Mouse (Mus musculus): ENCODE results near the gene Enox1. TPM values are rescaled to one million over a fixed set of nuclear protein-coding genes. Genes with fewer than 3 reads are reported as not detected.

The Enox1 gene
- polyA plus RNA-seq, 1 experiment from 2014 or later: 0.40 TPM

DNA sequence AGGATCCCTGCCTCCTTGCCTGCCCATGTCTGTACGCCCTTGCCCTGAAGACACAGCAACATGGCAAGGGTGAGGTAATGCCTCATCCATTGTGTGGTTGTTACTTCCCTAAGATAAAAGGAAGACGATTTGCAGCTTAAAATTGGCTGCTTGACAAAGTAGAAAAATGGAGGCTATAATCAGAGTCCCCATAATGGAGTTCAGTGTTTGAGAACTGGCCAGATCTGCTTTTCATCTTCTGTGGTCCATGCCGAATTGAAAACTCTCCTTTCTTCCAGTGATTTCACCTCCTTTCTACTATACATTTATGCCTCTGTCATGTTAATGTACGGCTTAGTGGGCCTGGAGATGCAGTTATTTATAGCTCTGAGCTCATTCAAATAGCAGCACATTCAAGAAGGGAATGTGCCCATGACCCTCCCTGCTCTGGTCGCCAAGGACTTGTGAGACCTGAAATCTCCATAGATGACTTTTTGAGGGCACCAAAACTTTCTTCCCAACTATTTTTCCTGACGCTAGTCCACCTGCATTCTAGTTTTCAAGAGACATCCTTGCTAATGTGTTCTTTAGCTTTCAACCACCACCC lies 343.5 kb downstream of the Enox1 start:
- Histone ChIP-seq H3K4me2 (no peak overlapping the region), H3K27me3 (no peaks in the 10 kb centered on the region), H3K9ac (no peak overlapping the region), H3K4me1 (replicated peaks) (no peaks in the 10 kb centered on the region), H3K36me3 (no peaks in the 10 kb centered on the region), H3K4me3 (replicated peaks) (no peak overlapping the region), H3K9me3 (replicated peaks) (no peaks in the 10 kb centered on the region), H3K27ac (no peak overlapping the region)
- DNase-seq (no peak), ATAC-seq (ENCODE audit: low read depth) (no peak)
- 55% methylated on average over 6 of the region's 6 CpGs for WGBS (ENCODE audit: insufficient replicate concordance)

- H3K9ac ChIP-seq: no peak overlapping the region
- H3K4me1 ChIP-seq (replicated peaks): no peaks in the 10 kb centered on the region
- H3K4me3 ChIP-seq (replicated peaks): no peak overlapping the region
- H3K36me3 ChIP-seq: no peaks in the 10 kb centered on the region
- H3K27me3 ChIP-seq: no peaks in the 10 kb centered on the region
- ATAC-seq (ENCODE audit: low read depth): no peak
- 43% methylated on average over 12 of the region's 12 CpGs for WGBS (ENCODE audit: insufficient replicate concordance)
- no peak overlapping the region for H3K27ac ChIP-seq
- H3K9me3 ChIP-seq (replicated peaks): no peaks in the 10 kb centered on the region
- no peak overlapping the region for H3K4me2 ChIP-seq
- DNase-seq: no peak
Observed at GRCm38 (mm10) chr14:77504458-77505135, 348.0 kb downstream of the Enox1 start.

DNA sequence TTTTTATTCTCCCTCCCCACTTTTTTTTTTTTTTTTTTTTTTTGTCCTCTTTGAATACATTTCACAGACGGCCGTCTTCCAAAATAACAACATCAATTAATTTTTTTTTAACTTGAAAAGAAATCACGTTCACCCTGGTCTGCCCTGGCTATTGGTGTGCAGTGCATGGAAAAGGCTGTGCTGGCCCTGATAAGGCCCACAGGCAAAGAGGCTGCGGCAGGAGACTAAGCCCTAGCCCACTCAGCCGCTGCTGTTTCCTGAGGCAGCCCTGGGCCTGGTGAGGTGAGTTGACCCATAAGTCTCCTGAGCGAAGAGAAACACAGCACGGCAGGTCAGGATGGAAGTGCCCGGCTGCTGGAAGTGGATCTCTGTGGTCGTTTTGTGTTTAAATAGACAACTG lies 349.8 kb downstream of the Enox1 start:
- Histone ChIP-seq H3K27me3 (no peaks in the 10 kb centered on the region), H3K27ac (no peak overlapping the region), H3K4me2 (no peak overlapping the region), H3K9me3 (replicated peaks) (no peaks in the 10 kb centered on the region), H3K36me3 (no peaks in the 10 kb centered on the region), H3K9ac (no peak overlapping the region), H3K4me1 (replicated peaks) (no peaks in the 10 kb centered on the region), H3K4me3 (replicated peaks) (no peak overlapping the region)
- no peak for ATAC-seq (ENCODE audit: low read depth)
- DNase-seq: no peak
- 36% methylated on average over 9 of the region's 9 CpGs for WGBS (ENCODE audit: insufficient replicate concordance)

GRCm38 (mm10) chr14:77508036-77508435 lies 351.5 kb downstream of the Enox1 start:
- H3K4me2 ChIP-seq: no peak overlapping the region
- DNase-seq (no peak), ATAC-seq (ENCODE audit: low read depth) (no peak)
- no peaks in the 10 kb centered on the region for H3K4me1 ChIP-seq (replicated peaks)
- H3K9ac ChIP-seq: no peak overlapping the region
- H3K36me3 ChIP-seq: no peaks in the 10 kb centered on the region
- H3K4me3 ChIP-seq (replicated peaks): no peak overlapping the region
- WGBS (ENCODE audit: insufficient replicate concordance): 65% methylated on average over 12 of the region's 12 CpGs
- H3K27me3 ChIP-seq: no peaks in the 10 kb centered on the region
- H3K9me3 ChIP-seq (replicated peaks): no peaks in the 10 kb centered on the region
- H3K27ac ChIP-seq: no peak overlapping the region

DNA sequence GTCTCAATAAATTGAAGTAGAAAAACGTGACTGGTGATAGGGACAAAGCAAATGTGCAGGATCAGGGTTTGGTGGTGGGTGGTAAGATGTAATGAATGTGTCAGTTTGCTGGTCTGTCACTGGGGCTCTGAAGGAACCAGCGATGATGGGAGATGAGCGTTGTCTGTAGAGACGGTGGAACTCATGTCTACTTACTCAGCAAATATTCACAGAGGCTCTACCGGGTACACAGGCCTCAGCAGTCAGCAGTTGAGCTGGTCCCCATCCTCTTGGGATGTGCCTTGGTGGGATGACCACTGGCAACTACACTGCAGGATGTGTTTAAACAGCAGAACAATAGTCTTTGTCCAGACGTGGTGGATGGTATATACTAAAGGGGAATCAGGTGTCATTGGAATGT lies 352.5 kb downstream of the Enox1 start:
- Histone ChIP-seq H3K4me2 (no peak overlapping the region), H3K4me1 (replicated peaks) (no peaks in the 10 kb centered on the region), H3K4me3 (replicated peaks) (no peak overlapping the region), H3K27me3 (no peaks in the 10 kb centered on the region), H3K9me3 (replicated peaks) (no peaks in the 10 kb centered on the region), H3K27ac (no peak overlapping the region), H3K36me3 (no peaks in the 10 kb centered on the region), H3K9ac (no peak overlapping the region)
- no peak for DNase-seq
- ATAC-seq (ENCODE audit: low read depth): no peak
- 70% methylated on average over 6 of the region's 6 CpGs for WGBS (ENCODE audit: insufficient replicate concordance)

- H3K4me2 ChIP-seq: no peak overlapping the region
- H3K9ac ChIP-seq: no peak overlapping the region
- H3K36me3 ChIP-seq: no peaks in the 10 kb centered on the region
- H3K27me3 ChIP-seq: no peaks in the 10 kb centered on the region
- H3K4me1 ChIP-seq (replicated peaks): no peaks in the 10 kb centered on the region
- no peak for DNase-seq
- no peak overlapping the region for H3K27ac ChIP-seq
- H3K9me3 ChIP-seq (replicated peaks): no peaks in the 10 kb centered on the region
- no peak for ATAC-seq (ENCODE audit: low read depth)
- H3K4me3 ChIP-seq (replicated peaks): no peak overlapping the region
- 56% methylated on average over 3 of the region's 3 CpGs for WGBS (ENCODE audit: insufficient replicate concordance)
Observed at GRCm38 (mm10) chr14:77509924-77510323, 353.4 kb downstream of the Enox1 start.

DNA sequence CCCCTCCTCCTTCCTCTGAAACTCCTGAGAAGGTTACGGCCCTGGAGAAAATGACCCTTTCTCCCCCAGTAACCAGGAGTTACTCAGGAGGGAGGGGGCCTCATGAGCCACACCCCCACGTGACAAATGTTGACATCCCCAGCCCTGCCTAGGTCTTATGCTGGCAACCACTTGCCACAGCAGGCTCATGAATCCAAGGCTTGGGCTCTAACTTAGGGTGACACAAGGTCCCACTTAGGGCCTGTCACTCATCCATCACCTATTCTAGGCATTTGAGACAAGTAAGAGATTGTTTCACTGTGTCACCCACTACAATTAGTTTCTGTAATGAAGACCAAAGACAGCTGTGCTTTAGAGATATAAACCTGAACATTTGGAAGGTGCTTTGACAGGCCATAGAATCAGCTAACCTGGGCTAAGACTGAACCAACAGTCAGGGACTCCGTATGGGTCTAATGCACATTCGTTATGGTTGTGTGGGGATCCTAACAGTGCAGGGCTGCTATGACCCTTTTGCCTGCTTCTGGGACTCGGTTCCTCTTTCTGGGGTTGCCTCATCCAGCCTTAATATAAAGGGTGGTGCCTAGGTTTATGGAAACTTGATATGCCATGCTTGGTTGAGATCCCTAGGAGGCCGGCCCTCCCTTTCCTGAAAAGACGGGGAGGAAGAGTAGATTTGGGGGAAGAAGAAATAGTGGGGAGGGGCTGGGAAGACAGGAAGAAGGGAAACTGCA lies 354.7 kb downstream of the Enox1 start:
- no peaks in the 10 kb centered on the region for H3K36me3 ChIP-seq
- ATAC-seq (ENCODE audit: low read depth): no peak
- 54% methylated on average over 7 of the region's 7 CpGs for WGBS (ENCODE audit: insufficient replicate concordance)
- no peak overlapping the region for H3K9ac ChIP-seq
- no peak for DNase-seq
- H3K27me3 ChIP-seq: no peaks in the 10 kb centered on the region
- H3K9me3 ChIP-seq (replicated peaks): no peaks in the 10 kb centered on the region
- no peak overlapping the region for H3K27ac ChIP-seq
- no peak overlapping the region for H3K4me2 ChIP-seq
- H3K4me3 ChIP-seq (replicated peaks): no peak overlapping the region
- no peaks in the 10 kb centered on the region for H3K4me1 ChIP-seq (replicated peaks)

DNA sequence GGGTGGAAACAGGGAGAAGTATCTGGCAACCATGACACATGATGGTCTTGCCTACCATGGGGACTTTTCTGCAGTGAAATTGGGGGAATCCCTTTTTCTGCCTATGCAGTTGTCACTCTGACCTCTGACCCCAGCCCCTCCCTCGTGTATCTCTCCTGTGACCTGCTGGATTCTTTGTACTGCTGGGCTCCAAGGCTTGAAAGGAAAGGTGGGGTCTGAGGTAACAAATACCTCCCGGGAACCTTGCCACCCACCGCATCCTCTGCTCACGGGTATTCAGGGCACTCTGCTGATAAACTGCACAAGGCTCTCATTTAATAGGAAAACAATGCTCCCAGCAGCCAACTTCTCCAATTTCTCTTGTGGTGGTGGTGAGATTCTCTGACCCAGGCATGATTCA lies 361.5 kb downstream of the Enox1 start:
- H3K4me3 ChIP-seq (replicated peaks): no peak overlapping the region
- 56% methylated on average over 4 of the region's 4 CpGs for WGBS (ENCODE audit: insufficient replicate concordance)
- no peak for ATAC-seq (ENCODE audit: low read depth)

DNA sequence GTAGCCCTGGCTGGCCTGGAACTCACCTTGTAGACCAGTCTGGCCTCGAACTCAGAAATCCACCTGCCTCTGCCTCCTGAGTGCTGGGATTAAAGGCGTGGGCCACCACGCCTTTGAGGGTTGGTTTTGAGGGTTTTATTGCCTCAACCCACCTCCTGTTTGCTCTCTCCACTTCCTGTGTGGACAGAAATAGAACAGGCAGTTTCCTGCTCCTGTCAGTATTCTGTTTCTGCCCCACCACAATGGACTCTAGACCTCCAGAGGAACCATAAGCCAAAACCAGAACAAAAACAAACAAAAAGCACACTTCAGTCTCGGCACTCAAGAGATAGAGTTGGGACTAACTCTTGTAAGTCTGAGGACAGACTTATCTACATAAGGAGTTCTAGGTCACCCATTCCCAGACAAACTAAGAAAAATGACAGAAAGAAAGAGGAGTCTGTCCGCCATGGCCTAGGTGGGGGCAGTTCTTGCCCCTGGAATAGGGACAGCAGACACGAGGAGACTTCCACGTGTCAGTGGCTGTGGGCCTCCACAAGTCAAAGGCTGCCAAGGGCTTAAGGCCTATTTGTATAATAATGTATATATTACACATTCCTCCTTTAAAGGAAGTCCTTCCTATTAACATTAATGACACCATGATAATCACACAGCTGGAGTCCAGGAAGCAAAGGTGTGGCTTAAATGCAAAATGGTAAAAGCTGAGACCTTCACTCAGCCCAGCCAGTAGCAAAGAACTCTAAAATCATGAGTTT lies 362.6 kb downstream of the Enox1 start:
- Histone ChIP-seq H3K27me3 (no peaks in the 10 kb centered on the region), H3K4me1 (replicated peaks) (no peaks in the 10 kb centered on the region), H3K4me3 (replicated peaks) (no peak overlapping the region), H3K27ac (no peak overlapping the region), H3K9ac (no peak overlapping the region), H3K36me3 (no peaks in the 10 kb centered on the region), H3K4me2 (no peak overlapping the region), H3K9me3 (replicated peaks) (no peaks in the 10 kb centered on the region)
- DNase-seq (no peak), ATAC-seq (ENCODE audit: low read depth) (no peak)
- WGBS (ENCODE audit: insufficient replicate concordance): 20% methylated on average over 7 of the region's 7 CpGs

More for the DNA sequence above, 361.5 kb downstream of the Enox1 start:
- Histone ChIP-seq H3K4me2 (no peak overlapping the region), H3K4me1 (replicated peaks) (no peaks in the 10 kb centered on the region), H3K9ac (no peak overlapping the region), H3K36me3 (no peaks in the 10 kb centered on the region), H3K27me3 (no peaks in the 10 kb centered on the region), H3K27ac (no peak overlapping the region), H3K9me3 (replicated peaks) (no peaks in the 10 kb centered on the region)
- no peak for DNase-seq

DNA sequence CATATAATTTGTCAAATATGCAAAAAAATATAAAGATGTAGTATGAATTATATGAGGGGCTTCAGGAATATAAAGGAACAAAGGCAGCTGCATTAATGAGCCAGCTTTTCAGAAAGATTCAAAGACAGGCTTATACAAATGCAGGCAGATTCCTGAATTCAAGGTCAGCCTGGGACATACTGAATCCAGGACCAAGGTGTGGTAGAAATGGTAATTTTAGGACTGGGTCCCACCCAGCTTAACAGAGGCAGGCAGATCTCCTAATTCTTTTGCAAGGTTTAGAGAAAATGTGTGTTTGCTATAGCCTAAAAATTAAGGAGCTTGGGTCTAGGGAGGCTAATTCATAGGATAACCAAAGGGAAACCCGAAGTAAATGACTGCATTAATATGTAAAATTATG lies 363.1 kb downstream of the Enox1 start:
- H3K9me3 ChIP-seq (replicated peaks): no peaks in the 10 kb centered on the region
- no peaks in the 10 kb centered on the region for H3K36me3 ChIP-seq
- H3K4me1 ChIP-seq (replicated peaks): no peaks in the 10 kb centered on the region
- ATAC-seq (ENCODE audit: low read depth) (no peak), DNase-seq (no peak)
- WGBS (ENCODE audit: insufficient replicate concordance): 52% methylated on average over 1 of the region's 1 CpGs
- no peak overlapping the region for H3K9ac ChIP-seq
- H3K27ac ChIP-seq: no peak overlapping the region
- H3K27me3 ChIP-seq: no peaks in the 10 kb centered on the region
- no peak overlapping the region for H3K4me2 ChIP-seq
- no peak overlapping the region for H3K4me3 ChIP-seq (replicated peaks)

- WGBS (ENCODE audit: insufficient replicate concordance): 29% methylated on average over 4 of the region's 4 CpGs
- Histone ChIP-seq H3K27ac (no peak overlapping the region), H3K4me1 (replicated peaks) (no peaks in the 10 kb centered on the region), H3K4me3 (replicated peaks) (no peak overlapping the region), H3K4me2 (no peak overlapping the region), H3K27me3 (no peaks in the 10 kb centered on the region), H3K36me3 (no peaks in the 10 kb centered on the region), H3K9ac (no peak overlapping the region), H3K9me3 (replicated peaks) (no peaks in the 10 kb centered on the region)
- no peak for ATAC-seq (ENCODE audit: low read depth)
- DNase-seq: no peak
Observed at GRCm38 (mm10) chr14:77524303-77524702, 367.7 kb downstream of the Enox1 start.
